Mouse (Mus musculus): Measurements from ENCODE around the gene Sf3b2.
A peak's percentile ranks its signal among the peaks of the same experiment; 100 is the strongest.

The Sf3b2 gene

GRCm38 (mm10) chr19:5294972-5295735, at the start of gene Sf3b2:
Sf3b2 (minus strand) TSS chr19:5295455.
- peak; percentile 97 for DNase-seq (ENCODE audit: low read depth, low spot score)

- DNase-seq (ENCODE audit: low read depth, low spot score), result no peak
Measured at GRCm38 (mm10) chr19:5341360-5341759, 46.1 kb upstream of the Sf3b2 start.

- DNase-seq (ENCODE audit: low read depth, low spot score), result peak; percentile 52
Measured at GRCm38 (mm10) chr19:5337975-5338374, 42.7 kb upstream of the Sf3b2 start.

- DNase-seq (ENCODE audit: low read depth, low spot score), result no peak
Measured at GRCm38 (mm10) chr19:5335441-5335840, 40.2 kb upstream of the Sf3b2 start, which contains the start of gene Catsper1. Catsper1 (plus strand) TSS chr19:5335741.

GRCm38 (mm10) chr19:5334741-5335140, 39.5 kb upstream of the Sf3b2 start:
- no peak for DNase-seq (ENCODE audit: low read depth, low spot score)

- DNase-seq (ENCODE audit: low read depth, low spot score), result no peak
Measured at GRCm38 (mm10) chr19:5327970-5328369, 32.7 kb upstream of the Sf3b2 start.

- no peak for DNase-seq (ENCODE audit: low read depth, low spot score)
Measured at GRCm38 (mm10) chr19:5323801-5324200, 28.5 kb upstream of the Sf3b2 start.

- no peak for DNase-seq (ENCODE audit: low read depth, low spot score)
Measured at GRCm38 (mm10) chr19:5313189-5313588, 17.9 kb upstream of the Sf3b2 start.

- no peak for DNase-seq (ENCODE audit: low read depth, low spot score)
Measured at GRCm38 (mm10) chr19:5309025-5309424, 13.8 kb upstream of the Sf3b2 start.

GRCm38 (mm10) chr19:5306968-5307734, 11.9 kb upstream of the Sf3b2 start:
- peak; percentile 65 for DNase-seq (ENCODE audit: low read depth, low spot score)

GRCm38 (mm10) chr19:5306279-5306678, 11.0 kb upstream of the Sf3b2 start:
- DNase-seq (ENCODE audit: low read depth, low spot score), result peak; percentile 31

- peak; percentile 65 for DNase-seq (ENCODE audit: low read depth, low spot score)
Measured at GRCm38 (mm10) chr19:5302455-5302854, 7.2 kb upstream of the Sf3b2 start.

- DNase-seq (ENCODE audit: low read depth, low spot score), result peak; percentile 48
Measured at GRCm38 (mm10) chr19:5300588-5300987, 5.3 kb upstream of the Sf3b2 start.

GRCm38 (mm10) chr19:5297903-5298800, 2.9 kb upstream of the Sf3b2 start, which contains the start of gene Gal3st3:
Gal3st3 (plus strand) TSS chr19:5298331.
- no peak for DNase-seq (ENCODE audit: low read depth, low spot score)

- no peak for DNase-seq (ENCODE audit: low read depth, low spot score)
Measured at GRCm38 (mm10) chr19:5296630-5297029, 1.4 kb upstream of the Sf3b2 start.

GRCm38 (mm10) chr19:5295736-5296075, 451 bp upstream of the Sf3b2 start:
- no peak for DNase-seq (ENCODE audit: low read depth, low spot score)

- no peak for DNase-seq (ENCODE audit: low read depth, low spot score)
Measured at GRCm38 (mm10) chr19:5278381-5278780, 16.9 kb downstream of the Sf3b2 start.

- no peak for DNase-seq (ENCODE audit: low read depth, low spot score)
Measured at GRCm38 (mm10) chr19:5277140-5277539, 18.1 kb downstream of the Sf3b2 start.

GRCm38 (mm10) chr19:5276531-5276930, 18.7 kb downstream of the Sf3b2 start:
- DNase-seq (ENCODE audit: low read depth, low spot score), result no peak

GRCm38 (mm10) chr19:5275736-5276135, 19.5 kb downstream of the Sf3b2 start:
- no peak for DNase-seq (ENCODE audit: low read depth, low spot score)

- DNase-seq (ENCODE audit: low read depth, low spot score), result no peak
Measured at GRCm38 (mm10) chr19:5274641-5275040, 20.6 kb downstream of the Sf3b2 start.

- DNase-seq (ENCODE audit: low read depth, low spot score), result no peak
Measured at GRCm38 (mm10) chr19:5273916-5274315, 21.3 kb downstream of the Sf3b2 start.

All from WW6 (cell line).